Comparison of ENCODE assay signal across 16 mouse cellular contexts in the genomic region with DNA sequence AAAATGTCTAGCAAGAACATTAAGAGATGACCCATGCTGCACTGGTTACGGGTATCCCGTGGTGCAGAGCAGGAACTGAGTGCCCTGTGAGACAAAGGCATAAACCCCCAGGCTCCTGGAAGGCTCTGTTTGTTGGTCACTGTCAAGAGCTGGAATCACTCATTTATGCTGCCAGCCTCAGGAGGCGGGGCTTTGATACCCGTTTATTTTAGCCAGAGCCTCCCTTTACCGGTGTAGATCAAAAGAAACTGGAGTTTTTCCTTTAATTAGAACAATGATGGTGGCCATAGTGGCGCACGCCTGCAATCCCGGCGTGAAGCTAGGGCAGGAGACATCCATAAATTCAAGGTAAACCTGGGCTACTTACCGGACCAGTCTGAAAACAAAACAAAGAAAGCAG. TPM values are rescaled to one million over a fixed set of nuclear protein-coding genes. Genes with fewer than 3 reads are reported as not detected.
"Had no signal": no experiment of that assay in that cellular context is flagged by ENCODE, and none has a peak within 500 bp of the region (broad histone marks: within the 10 kb centered on the region; RNA-seq: fewer than 3 reads in every experiment).

No protein-coding gene starts in this region.

- DNase-seq: liver, embryonic 13.5 days; liver, postnatal 0 days; lung, postnatal 14 days; thymus, postnatal 36 days had no signal

- H3K4me2 ChIP-seq: liver, embryonic 13.5 days; lung, embryonic 15.5 days; midbrain, embryonic 11.5 days; midbrain, embryonic 15.5 days; neural tube, embryonic 12.5 days had no signal

- H3K27me3 ChIP-seq: liver, embryonic 13.5 days; lung, embryonic 15.5 days; megakaryocyte, embryonic 14.5 days; midbrain, embryonic 15.5 days; neural tube, embryonic 12.5 days had no signal

- H3K9ac ChIP-seq: liver, embryonic 13.5 days; liver, postnatal 0 days; lung, embryonic 15.5 days; midbrain, embryonic 15.5 days; neural tube, embryonic 12.5 days had no signal

- H3K4me3 ChIP-seq: left cerebral cortex, adult 2 months; limb, embryonic 10.5 days; liver, embryonic 13.5 days; lung, embryonic 15.5 days; megakaryocyte, embryonic 14.5 days; midbrain, embryonic 15.5 days; neural tube, embryonic 12.5 days had no signal

- H3K27ac ChIP-seq: liver, embryonic 13.5 days; macrophage; midbrain, embryonic 15.5 days; neural tube, embryonic 12.5 days had no signal

- H3K9me3 ChIP-seq: limb, embryonic 10.5 days; liver, embryonic 13.5 days; lung, embryonic 15.5 days; midbrain, embryonic 15.5 days; neural tube, embryonic 12.5 days had no signal

- H3K36me3 ChIP-seq: lung, embryonic 15.5 days; midbrain, embryonic 15.5 days; neural tube, embryonic 12.5 days had no signal

- ATAC-seq: liver, postnatal 0 days; midbrain, embryonic 15.5 days had no signal

RNA-seq across cellular contexts. Expression of a gene that starts 57.8 kb away (rescaled TPM):
- total RNA-seq: monocyte, adult 5-6 weeks; neutrophil, adult 5-6 weeks had no signal
- polyA plus RNA-seq: limb, embryonic 10.5 days; liver, postnatal 0 days; macrophage; midbrain, embryonic 11.5 days; midbrain, embryonic 15.5 days; stomach, postnatal 0 days; thymus, postnatal 0 days had no signal
